Mouse (Mus musculus) adrenal gland, adult 2 months (tissue): ENCODE measurements around the gene Helz. TPM values are rescaled to one million over a fixed set of nuclear protein-coding genes. Genes with fewer than 3 reads are reported as not detected.
A peak's percentile ranks its signal among the peaks of the same experiment; 100 is the strongest.

Experiments used
- DNase-seq: peaks from one replicate; pipeline ENCODE4 v3.0.0; 2021
- polyA plus RNA-seq: library from polyadenylated mRNA; depleted of rRNA; stranded (reverse); fragments of >200 nt; gene quantifications from 2 replicates; pipeline ENCODE4 v1.2.3, GENCODE M21; 2012
- total RNA-seq, 2 experiments: library from RNA; stranded (reverse); gene quantifications; 2 replicates each; pipeline ENCODE4 v1.2.3; 2021

Helz gene
- total and polyA plus RNA-seq, 3 experiments, result 20.3 to 30.5 (median 23.3) TPM

DNA sequence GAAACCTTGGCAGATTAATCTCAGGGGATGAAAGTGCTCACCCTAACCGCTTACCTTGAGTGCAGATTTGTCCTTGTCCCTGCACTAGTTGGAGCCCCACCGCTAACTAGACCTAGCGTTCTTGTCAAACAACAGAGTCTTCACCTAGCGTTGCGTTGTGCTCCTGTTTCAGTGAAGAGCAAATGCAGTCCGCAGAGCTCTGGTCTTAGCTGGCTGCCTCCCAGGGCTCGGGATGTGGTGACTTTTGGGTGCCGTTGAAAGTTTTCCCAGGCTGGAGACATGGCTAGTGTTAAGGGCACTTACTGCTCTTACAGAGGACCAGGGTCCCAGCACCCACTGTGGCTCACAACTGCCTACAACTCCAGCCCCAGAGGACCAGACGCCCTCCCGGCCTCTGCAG is 127.5 kb downstream of the Helz start:
- peak; percentile 29 for DNase-seq

DNA sequence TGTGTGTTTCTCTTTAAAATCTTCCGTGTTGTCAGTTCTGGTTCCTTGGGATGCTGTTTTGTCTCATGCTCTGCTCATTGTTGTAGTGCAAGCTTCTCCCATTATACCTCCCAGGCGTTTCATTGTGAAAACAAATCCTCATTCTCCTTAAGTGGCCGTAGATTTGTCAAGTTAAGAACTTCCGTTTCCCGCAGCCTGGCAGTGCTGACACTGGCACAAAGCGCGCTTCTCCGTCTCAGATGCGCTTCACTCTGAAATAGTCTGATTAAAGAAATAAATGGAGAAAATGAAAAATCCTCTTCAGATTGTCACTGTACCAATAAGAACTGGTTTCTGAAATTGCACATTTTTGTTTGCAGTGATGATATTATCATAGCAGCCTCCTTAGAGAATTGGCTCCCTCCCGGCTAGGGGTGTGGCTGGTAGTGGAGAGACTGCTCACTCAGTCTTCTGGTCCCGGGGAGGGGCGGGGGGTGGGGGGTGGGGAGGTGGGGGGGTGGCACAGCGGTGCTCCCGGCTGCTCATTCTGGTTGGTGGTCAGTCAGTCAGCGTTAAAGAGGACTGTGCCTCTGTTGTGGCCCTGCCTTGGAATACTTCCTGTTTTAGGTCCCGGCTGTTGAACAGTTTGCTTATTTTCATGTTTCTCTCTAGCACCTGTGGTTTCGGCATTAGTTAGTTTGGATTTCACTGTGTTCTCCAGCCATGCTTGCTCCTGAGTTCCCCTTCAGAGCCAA is 128.6 kb downstream of the Helz start:
- DNase-seq, result no peak

DNA sequence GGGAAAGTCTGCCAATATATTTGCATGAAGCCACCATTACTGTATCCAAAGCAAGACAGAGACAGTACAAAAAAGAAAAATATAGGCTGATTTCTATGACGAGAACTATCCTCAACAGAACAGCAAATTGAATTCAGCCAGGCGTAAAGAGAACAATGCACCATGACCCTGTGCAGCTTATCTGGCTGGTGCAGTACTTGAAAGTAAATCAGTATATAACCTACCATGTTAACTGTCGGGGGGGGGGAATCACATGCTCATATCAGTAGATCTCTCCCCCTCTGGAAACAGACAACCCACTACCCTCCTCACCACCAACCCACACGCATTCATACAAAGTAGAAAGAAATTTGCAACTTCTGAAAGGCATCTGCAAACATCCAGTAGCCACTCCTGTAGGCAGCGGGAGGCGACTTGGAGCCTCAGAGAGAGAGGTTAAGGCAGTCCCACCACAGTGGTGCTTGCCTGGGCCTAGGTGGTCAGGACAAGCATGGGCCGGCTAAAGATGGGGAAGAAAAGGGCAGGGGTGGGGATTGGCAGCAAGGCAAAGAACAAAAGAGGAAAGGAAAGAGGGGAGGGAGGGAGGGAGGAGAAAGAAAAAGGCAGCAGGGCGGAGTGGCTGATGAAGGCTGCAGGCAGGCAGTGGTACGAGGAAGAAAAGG is 135.1 kb downstream of the Helz start:
- DNase-seq, result no peak

DNA sequence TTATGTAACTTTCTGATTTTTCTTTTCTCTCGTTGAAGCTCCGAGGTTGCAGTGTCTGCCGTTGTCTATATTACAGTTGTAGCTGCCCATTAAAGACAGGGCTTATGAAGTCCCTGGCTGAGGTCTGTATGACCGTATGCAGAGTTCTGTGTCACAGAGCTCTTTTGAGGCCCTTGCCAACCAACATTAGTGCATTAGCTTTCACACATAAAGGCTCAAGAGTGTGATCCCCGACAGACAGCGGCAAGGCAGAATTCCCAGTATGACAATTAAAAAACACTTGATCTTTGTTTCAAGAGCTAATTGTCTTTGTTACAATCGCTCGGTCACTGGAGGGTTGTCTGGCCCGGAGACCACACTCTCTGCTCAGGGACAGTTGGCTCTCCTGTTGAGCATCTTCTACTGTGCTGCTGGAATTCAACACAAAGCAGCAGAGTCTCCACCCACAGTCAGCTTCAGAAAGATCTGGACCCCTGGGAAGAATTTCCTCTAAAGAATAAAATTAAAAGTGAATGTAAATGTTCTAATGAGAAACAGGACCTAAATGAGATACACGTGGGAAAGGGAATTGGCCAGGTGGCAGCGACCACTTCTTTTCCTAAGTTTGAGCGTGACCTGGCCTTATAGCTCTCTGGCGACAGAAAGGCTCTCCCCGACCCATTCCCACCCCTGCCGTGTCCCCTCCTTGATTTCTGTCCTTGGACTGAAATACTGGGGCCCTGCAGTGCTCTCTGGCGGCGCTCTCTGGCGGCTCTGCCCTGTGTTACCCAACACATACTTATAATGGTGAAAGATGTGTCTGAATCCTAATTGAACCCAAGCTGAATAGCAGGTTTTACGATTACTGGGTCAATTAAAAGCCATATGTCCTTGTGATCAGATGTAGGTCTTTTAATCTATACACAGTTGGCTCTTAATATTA is 136.1 kb downstream of the Helz start:
- DNase-seq, result no peak

DNA sequence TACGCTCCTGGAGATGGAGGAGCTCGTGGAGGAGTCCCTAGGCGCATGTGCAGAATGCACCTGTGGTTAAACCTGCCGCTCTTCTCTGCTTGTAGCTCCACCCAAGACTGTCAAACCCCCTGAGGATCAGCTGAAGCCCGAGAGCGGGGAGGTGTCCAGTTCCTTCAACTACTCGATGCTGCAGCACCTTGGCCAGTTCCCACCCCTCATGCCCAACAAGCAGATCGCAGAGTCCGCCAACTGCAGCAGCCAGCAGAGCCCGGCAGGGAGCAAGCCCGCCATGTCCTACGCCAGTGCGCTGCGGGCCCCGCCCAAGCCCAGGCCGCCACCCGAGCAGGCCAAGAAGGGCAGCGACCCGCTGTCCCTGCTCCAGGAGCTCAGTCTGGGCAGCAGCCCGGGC is 138.6 kb downstream of the Helz start:
- DNase-seq, result no peak

DNA sequence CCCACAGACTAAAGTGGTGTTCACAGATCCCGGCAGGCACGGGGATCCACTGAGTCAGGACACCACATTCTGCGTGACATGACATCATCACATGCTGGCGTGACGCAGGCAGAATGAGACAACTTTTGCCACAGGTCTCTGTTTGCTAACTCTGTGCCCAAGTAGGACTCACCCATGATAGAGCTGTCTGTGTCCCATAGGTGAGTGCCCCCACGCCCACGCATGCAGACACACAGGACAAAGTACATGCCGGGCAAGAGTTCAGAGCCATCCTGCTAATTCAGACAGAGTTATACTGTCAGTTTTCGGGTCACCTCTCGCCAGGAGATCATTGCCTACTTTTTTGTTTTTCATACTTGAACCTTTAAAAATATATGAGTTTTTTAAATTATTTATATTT is 140.8 kb downstream of the Helz start:
- DNase-seq, result no peak

DNA sequence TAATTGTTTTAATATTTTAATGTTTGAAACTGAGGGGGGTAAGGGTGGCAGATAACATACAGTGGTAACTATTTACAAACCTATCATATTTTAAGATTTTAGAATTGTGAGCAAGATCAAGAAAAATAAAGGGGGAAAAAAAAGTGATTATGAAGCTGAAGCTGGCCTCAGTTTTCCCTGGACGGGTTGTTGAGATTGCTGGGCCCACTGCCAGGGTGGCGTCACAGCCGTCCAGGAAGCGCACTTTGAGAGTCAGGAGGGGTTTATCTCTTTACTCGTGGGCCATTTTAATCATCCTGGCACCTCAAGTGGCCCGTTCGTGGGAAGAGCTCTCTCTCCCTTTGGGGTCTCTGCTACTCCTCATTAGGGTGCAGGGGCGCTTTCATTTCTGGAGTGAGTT is 143.8 kb downstream of the Helz start:
- no peak for DNase-seq

DNA sequence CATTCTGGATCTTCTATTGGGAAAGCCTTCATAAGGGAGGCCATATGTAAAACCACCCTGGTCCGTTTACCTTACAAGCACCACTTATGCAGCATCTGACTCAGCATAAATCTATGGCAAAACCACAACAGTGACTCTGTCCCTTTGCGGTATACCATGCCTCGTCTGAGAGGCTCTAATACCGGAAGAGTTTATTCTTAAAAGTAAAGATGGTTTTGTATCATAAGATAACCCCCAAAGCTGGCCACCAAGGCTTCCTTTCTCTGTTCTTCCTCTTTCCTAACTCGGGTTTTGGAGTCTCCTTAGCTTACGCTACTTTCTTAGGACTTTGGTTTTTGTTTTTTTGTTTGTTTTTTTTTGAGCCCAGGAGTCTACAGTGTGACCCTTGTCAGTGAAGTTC is 145.6 kb downstream of the Helz start:
- no peak for DNase-seq

DNA sequence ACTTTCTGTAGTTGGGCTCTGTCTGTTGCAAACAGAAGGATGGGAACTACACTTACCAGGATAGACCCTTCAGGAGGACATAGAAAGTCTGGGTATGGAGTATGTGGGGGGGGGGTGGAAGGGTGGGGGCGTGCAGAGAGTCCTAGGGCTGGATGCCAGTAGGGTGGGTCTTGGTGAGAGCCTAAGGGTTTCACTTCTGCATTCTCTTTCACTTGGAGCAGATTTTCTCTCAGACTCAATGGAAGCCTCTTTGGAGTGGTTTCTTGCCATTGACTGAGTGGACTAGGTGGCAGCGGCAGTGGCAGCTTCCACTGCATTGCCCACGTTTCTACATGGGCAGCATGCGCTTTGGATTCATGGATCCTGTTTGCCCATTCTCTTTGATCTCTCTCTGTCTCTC is 152.2 kb downstream of the Helz start:
- DNase-seq, result no peak

DNA sequence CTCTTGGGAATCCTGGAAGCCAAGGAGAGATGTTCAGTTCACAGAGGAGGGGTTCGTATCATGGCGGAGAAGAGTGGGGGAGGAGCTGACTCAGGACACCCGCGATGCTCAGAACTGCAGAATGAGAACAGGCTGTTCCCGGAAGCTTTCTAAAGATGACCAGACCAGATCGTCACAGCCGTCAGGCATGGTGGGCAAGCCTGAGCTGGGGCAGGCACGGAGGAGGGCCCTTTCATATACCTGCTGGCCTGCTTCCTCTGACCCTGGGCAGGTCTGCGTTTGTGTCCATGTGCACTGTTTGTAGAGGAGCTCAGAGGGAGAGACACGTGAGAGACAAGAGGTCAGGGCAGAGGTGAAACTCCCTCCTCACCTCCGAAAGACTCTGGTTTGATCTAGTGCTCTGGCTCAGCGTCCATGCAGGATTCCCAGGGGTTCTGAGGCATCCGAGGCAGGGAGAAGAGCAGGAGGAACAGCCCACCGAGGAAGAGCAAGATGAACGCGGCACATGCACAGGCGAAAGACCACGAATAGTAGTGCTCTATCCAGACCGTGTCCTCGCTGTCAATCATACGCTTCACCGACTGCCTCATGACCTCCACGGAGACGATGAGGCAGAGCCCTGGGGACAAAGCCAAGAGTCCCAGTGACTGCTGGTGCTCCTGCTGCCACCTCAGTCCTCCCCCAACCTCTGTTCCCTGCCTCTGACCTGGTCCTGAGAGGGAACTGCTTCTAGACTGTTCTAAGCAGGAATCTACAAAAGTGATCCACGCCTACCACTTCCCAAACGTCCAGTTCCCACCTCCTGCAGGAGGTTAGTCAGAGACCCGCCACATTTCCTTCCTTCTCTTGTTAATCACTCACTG is 155.8 kb downstream of the Helz start:
- peak; percentile 62 for DNase-seq

DNA sequence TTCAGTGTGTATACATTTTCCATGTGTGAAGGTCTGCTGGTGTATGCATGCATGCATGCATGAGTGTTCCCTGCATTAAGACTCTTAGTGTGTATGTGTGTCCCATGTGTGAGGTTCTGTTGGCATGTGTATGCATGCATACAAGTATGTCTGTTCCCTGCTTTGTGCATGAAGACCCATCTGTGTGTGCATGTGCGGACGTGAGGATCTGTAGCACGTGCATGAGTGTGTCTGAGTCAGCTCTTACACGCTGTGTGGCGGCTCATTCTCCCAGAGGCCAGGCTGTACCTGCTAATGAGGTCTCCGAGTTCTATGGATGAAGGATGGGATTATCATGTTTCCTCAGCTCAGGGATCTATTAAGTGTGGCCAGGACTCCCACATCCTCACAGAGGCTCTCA is 157.3 kb downstream of the Helz start:
- no peak for DNase-seq

DNA sequence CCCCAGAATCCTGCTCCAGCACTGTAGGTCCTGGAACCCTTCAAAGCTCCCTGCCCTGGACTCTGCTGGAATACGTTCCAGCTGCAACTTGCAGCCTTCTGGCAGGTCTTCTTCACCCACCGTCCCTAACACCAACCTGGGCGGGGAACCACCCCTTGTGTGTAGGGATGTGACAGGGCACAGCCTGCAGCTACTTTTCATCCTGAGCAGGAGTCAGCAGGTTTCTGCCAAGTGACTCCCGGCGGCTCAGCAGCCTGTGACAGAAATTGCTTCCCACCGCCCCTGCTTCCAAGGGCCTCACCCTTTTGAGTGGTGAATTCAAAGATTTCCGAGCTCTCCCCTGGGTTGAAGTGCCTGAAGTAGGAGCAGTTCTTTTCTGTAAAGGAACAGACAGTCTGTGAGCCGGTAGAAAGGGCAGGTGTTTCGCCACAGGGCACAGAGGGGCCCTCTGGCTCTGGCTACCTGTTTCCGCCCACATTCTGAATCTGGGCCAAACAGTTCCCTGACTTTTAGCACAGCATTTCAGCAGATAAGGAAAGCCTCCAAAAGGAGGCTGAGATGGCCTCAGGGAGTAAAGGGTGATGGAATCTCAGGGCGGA is 157.8 kb downstream of the Helz start:
- DNase-seq, result no peak

DNA sequence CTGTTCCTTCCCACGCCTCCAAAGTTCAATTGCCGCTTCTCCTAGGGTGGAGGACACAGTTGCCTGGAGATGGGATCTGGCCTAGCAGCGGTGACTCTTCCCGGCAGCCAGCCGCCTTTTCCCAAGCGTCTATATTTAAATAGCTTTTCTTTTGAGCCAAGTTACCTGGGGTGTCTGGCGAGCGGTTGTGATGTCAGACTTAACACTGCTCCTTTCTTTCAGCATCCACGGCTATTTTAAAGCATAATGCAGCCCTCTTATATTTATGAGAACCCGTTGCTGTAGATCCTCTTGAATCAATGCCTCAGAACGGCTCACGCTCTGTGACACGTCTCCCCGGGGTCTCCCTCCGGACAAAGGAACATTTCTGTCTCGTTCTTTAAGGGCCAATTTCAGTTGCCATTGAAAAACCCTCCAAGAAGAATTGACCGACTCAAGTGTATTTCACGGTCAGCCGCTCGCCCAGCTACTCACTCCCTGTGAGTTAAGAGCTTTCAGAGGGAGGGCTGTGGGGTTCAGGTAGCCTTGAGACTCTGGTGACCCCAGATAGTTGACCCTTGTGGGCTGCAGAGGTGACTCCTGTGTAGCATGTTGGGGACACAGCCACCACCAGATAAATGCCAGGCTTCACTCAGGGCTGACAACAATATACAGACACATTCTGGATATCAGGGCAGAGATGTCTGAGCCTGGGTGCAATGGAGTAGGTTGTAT is 160.3 kb downstream of the Helz start:
- no peak for DNase-seq

DNA sequence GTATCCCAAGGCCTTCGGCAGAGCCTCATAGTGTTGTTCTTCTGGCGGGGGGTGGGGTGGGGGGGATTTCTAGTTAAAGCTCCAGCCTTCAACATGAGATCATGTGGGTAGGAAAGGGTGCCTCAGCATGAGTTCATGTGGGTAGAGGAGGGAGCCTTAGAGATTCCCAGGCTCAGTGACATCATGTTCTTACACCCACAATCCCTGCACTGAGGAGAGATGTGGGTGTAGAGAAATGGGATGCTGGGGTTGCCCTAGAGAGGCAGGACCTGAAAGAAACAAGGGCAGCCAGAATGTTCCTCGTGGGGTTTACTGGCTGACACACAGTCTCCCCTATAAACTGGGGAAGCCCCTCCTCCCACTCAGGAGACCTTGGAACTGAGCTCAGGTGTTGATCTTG is 162.6 kb downstream of the Helz start:
- DNase-seq, result no peak

DNA sequence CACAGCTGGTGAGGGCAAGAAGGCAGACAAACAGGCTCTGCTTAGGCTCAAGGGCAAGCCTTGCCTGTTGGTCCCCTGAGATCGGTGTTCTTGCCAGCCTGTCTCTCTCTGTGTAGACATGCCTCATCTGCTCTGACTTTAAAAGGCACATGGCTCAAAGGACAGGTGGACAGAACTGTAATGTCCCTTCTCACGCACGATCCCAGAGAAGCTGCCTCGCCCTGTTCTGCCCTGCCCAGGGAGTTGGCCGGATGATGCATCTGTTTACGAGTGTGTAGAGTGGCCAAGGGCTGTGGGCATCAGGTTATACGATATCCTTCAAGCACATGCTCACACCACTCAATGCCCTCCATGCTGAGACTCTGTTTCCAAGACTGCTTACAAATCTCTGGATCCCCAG is 166.6 kb downstream of the Helz start:
- no peak for DNase-seq

DNA sequence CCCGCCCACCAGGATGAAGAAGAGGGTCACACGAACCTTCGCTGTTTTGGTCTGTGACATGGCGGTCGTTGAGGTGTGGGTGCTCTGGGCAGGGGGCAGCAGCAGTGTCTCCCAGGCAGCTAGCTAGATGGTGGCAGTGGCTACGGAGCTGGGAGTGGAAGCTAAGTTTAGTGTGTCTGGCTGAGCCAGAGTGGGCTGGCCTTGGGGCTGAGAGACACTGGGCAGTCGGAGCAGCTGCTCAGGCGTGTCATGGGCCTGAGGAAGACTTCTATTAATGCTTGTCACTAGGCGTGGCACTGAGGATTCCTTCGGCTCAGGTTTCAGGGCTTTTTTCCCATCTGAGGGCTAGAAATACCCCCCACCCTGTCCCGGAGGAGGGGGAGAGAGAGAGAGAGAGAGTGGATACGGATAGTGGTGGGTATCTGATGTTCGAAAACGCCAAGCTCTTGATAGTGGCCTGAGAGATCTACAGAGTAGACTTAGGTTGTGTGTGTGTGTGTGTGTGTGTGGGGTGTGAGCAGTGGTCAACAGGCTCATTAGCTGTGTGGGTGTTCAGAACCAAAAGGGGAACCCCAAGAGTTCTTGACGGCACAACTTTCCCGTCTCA is 168.7 kb downstream of the Helz start, which contains the start of gene Cacng1:
TSS of gene Cacng1 (minus strand) at position 191 of the 607 bp plus-strand sequence.
- DNase-seq, result no peak

DNA sequence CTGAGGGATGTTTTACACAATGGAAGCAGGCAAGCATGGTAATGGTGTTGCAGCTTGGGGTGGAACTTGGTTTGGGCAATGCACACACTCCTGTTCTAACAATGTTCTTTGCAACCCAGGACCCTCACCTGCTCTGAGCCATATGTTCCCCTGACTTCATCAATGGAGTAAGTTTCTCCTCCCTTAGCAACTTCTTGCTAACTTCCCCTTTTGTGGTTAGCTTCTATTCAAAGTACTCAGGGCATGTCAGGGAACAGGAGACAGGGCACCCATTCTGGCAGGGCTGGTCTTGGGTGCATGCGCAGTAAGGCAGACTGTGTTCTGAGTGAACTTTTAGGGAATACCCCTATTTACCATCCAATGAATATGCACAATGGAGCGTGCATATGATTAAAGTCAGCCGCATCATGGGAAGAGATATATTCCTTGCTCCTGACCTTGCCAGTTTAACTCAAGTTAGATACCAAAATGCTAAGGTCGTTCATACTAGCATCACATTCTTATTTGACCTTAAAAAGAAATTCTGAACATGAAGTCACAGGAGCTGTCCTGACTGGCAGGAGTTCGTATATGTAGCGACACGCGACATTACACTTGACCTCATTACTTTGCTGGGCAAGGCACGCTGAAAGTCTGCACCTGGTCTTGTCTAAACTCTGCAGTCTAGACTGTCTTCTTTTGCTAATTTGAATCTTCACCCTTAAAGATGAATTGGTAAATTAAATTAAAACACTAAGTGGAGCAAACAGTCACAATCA is 172.7 kb downstream of the Helz start:
- no peak for DNase-seq

DNA sequence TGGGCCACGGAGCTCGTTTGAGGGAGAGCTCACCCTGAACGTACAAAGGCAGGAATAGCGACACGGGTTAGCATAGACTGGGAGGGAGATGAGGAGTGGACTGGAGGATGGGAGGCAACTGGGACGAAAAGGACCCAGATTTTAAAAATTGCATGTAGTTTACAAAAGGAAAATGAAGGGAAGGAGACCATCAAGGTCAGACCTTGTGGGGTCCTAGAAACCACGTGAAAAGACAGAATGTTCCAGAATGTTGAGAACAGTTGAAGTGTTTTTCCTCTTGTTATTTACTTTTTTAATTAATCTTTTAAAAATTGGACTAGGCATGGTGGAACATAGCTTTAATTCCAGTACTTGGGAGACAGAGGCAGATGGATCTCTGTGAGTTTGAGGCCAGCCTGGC is 173.3 kb downstream of the Helz start:
- DNase-seq, result no peak

DNA sequence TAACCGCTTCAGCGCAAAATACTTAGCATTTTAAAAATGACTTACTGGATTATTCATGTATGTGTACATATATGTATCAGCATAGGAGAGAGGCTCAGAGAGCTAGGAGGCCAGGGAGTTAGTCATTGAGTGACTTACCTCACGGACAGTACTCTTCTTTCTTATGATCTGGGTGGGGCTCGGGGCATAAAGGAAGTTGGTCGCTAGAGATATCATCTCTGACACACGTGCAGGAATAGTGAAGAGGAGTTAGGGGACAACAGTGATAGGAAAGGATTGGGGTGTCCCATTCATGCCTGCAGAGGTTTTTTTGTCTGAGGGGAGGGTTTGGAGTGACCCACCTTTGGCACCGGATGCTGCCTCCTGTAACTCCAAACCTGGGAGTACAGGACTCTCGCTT is 176.9 kb downstream of the Helz start:
- no peak for DNase-seq
